Mouse (Mus musculus): ENCODE results near the gene Tmem268.

The Tmem268 gene

DNA sequence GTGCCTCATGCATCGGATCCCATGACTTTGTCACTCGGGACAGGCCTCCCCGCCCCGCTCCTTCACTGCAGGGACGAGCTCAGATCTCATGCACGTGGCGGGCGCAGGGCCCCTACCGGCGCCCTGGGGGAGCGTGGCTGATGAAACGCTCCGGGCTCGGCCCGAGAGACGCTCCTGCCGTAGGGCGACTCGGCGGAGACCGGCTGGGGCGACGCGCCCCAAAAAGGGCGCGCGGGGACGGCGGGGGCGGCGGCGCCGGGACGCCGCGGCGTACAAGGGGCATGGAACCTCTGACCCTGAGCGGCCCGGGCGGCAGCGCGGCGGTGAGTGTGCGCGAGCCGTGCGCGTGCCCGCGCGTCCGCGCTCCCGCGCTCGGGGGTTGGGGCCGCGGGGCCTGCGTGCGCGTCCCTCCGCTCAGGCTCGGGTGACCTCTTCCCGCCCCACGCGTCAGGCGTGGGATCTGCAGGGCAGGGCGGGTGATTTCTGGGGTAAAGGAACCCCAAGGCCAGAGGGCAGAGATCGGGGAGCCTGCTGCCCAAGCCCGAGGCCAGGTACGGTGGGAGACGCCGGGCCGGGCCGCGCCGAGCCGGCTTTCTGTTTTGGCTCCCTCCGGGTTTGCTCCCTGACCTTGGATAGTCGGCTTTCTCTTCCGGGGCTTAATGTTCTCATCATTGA is at the start of gene Tmem268:
Tmem268 (plus strand) TSS at position 375 of the 675 bp plus-strand sequence.
- peak; percentile 86 to 90 for DNase-seq

- no peak for DNase-seq
Observed at GRCm38 (mm10) chr4:63512921-63513320, 45.7 kb upstream of the Tmem268 start.

- DNase-seq: no peak
Observed at GRCm38 (mm10) chr4:63514454-63514984, 44.1 kb upstream of the Tmem268 start.

- DNase-seq: no peak
Observed at GRCm38 (mm10) chr4:63515021-63515420, 43.6 kb upstream of the Tmem268 start.

DNA sequence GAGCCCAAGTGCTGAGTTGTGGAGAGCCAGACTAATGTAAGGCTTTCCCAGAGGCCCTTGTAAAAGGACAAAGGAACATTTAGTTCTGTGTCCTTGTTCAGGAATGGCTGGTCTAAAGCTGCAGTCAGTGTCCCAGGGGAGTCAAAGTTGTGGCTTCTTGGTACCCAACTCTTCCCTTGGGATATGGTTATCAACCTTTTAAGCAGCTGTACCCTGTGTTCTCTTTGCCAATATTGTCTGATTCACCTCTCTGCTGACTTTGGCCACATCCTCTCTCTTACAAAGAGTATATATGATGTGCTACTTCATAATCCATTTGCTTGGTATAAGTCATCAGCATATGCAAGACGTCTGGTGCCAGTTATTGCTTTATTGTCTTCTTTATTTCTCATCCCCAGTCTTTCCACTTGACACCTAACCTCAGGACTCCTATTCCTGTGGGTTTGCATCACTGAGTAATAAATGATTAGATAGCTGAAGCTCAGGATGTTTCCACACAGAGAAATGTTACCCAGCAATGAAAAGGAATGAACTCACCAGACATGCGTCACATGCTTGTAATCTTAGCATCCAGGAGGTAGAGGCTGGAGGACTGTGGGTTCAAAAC is 36.7 kb upstream of the Tmem268 start:
- DNase-seq: no peak

DNA sequence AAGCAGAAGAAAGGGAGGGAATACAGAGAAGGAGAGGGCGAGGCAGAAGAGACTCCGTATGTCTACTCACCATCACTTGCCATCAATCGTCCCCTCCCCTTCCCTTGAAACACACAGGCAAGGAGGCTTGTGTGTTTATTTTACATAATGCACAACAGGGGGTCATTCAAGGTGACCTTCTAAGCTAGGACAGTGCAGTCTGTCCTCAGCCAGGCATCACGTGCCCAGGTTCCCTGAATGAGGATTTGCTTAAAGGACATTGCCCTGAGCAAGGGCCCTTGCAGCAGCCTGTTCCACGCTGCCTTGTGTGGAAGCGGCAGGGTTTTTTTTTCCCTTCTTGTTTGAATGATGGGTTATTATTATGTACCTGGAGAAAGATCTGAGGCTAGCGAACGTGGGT is 33.1 kb upstream of the Tmem268 start:
- DNase-seq: no peak

DNA sequence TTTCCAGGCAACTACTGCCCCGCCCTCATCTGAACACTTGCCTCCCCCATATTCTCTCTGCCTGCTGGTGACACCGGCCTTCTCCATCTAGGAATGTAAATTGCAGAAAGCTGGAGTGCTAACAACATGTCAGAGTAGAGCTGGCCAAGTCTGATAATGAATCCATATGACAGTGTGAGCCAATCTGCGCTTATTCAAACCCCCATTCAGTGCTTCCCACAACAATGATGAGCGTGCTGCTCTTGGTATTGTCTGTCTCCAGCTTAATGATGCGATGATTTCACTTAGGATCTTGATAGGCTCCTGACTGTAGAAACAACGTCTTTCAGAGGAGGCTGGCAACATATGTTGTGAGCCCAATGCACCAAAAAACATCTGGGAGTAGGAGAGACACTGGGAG is 29.6 kb upstream of the Tmem268 start:
- DNase-seq: no peak

DNA sequence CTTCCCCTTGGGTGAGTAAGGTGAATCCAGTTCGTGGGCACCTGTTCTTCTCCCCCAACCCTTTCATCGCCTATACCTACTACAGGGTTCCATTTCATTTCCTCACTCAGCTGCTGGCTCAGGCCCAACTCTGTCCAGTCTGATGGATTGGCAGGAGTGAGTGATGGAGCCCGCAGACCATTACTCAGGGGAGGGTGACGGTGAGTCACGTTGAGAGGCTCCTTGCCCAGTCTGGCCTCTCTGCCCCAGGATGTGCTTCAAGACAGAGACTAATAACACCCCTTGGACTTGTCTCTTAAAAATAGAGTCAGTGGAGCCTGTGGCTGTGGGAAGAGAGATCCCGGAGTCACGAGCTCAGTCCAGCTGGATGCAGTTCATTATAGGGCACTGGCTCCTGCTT is 28.2 kb upstream of the Tmem268 start:
- peak in 1 of 2 experiments; percentile 6 for DNase-seq

GRCm38 (mm10) chr4:63537602-63538001 is 21.0 kb upstream of the Tmem268 start:
- DNase-seq: no peak

GRCm38 (mm10) chr4:63542209-63542608 is 16.4 kb upstream of the Tmem268 start:
- DNase-seq: no peak

- peak; percentile 42 to 62 for DNase-seq
Observed at GRCm38 (mm10) chr4:63543746-63544493, 14.7 kb upstream of the Tmem268 start.

DNA sequence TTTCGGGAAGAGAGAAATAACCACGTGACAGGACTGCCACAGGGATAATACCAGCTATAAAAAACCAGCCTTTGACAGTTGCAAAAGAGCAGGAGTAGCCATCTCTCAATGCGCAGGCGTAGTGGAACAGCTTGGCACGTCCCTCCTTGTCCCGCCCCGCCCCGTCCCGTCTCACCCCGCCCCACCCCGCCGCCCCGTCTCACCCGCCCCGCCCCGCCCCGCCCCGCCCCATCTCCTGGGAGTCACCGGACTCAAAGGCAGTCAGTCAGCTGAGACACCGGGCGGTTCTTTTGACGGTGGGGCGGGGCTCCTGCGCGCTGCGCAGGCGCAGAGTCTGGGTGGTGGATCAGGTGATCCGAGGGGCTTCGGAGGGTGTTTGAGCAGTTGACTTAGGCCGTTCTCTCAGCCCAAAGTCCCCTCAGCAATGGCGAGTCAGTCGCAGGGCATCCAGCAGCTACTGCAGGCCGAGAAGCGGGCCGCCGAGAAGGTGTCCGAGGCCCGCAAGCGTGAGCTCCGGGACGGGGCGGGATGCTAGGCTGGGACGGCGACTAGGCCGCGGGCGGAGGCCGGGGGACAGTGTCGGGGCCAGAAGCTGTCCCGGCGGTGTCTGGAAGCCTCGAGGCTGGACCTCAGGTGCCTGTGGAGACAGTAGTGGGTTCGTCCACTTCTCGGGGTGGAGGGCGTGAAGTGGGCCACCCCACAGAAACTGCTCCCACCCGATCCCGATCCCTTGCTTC is 13.9 kb upstream of the Tmem268 start, which contains the start of gene Atp6v1g1:
Atp6v1g1 (plus strand) TSS at position 279 of the 737 bp plus-strand sequence.
- DNase-seq: peak; percentile 96

DNA sequence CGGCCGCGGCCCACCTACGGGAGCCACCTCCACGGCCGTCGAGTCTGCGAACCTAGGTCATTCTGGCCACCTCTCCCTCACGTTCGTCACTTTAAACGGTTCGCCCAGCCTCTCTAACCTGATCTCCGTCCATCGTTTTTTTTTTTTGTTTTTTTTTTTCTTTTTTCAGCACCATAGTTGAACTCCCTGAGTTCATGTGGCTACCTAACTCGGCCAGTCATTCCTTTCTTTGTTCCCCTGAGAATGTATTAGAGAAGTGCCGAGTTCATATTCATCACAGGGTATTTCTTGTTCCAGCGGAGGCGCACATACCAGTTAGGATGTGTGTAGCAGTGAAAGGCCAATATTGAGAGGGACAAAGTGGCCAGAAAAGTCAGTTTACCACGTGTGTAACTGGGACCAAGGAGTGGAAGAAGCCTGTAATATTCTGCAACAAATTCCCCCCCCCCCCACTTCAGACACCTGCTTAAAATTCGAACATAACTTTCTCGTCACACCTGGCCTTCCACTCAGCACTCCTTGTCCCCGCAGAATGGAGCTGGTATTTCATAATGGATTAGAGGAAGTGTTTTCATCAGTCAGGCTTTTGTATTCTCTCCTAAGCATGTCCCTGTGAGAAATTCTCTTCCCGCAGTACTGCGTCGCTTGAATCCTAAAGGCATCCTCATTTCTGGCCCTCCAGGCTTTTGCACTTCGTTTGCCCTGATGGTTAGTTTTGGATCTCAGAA is 13.2 kb upstream of the Tmem268 start:
- peak in 1 of 2 experiments; percentile 12 for DNase-seq

DNA sequence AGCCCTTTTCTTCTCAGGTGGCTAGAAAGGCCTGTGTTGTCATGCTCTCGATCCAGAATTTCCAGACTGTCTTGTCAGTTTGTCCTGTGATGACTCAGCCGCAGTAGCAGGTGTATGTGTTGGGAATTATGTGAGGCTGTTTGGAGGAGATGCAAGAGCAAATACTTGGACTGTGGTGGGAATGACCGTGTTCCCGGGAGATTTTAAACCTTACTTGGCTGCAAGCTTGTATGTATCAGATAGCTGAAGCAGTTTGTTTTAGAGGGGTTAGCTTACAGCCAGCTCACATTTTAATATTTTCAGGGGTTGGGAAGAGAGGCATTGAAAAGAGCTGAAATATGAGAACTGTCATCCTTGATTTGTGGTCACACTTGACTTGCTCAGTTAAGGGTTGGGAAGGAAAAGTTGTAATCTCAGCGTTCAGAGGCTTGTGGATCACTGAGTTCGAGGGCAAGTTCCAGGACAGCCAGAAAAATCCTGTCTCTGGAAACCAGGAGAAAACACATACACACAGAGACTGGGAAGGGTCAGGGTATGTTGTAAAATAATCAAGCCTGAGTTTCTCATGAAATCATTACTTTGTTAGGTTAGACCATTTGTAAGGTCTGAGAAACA is 12.0 kb upstream of the Tmem268 start:
- DNase-seq: no peak

DNA sequence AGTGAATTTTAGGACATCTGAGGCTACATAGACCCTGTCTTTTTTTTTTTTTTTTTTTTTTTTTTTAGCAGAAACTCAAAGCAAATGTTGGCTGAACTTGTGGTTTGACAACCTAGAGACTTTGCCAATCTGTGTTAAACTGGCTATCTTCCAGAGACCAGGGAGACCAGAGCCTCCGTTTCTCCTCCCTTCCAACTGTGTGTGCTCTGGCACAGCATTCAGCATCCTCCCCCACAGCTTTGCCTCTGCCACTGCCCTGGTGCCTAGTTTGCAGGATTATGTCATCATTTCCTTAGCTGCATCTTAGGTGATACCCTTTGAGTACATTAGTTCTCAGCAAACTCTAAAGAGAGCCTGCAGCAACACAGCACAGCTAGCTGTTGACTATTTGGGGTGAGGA is 10.8 kb upstream of the Tmem268 start:
- DNase-seq: peak; percentile 11 to 16

- DNase-seq: no peak
Observed at GRCm38 (mm10) chr4:63548491-63548890, 10.1 kb upstream of the Tmem268 start.

DNA sequence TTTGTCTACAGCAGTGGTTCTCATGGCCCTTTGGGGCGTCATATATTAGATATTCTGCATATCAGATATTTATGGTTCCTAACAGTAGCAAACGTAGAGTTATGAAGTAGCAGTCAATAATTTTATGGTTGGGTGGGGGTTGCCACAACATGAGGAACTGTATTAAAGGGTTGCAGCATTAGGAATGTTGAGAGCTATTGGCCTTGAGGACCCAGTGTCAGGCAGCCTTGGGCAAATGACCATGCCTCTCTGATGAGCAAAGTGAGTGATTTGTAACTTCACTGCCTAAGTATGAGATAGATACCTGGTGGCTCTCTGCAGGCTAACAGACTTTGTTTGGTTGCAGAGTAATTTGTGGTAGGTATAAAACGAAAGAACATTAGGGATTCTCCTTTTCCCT is 7.7 kb upstream of the Tmem268 start:
- no peak for DNase-seq

DNA sequence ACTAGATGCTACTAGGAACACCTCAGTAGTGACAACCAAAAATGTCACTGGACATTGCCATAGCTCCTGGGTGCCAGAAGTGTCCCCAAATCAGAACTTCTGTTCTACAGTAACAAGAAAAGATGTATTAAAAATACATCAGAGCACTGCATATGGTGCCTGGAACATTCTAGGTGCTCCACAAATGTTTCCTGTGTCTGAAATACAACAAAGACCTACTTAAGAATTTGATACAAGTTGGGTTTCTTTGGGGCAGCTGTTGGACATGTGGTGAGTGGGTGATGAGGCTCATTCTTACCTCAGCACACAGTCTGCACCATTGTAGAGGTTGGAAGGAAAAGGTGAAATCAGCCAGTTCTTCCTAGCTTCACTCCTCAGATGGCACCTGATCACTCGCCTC is 5.7 kb upstream of the Tmem268 start:
- no peak for DNase-seq

GRCm38 (mm10) chr4:63553789-63554576 is 4.6 kb upstream of the Tmem268 start:
- no peak for DNase-seq

- no peak for DNase-seq
Observed at GRCm38 (mm10) chr4:63554616-63555015, 4.0 kb upstream of the Tmem268 start.

DNA sequence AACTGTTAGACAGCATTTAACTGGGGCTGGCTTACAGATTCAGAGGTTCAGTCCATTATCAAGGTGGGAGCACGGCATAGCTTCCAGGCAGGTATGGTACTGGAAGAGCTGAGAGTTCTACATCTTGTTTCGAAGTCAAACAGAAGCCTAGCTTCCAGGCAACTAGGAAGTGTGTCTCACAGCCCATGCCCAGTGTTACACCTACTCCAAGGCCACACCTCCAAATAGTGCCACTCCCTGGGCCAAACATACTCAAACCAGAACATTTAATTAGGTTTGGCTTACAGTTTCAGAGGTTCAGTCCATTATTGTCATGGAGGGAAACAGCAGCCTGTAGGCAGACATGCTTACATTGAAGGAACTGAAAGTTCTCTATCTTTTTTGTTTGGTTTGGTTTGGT is 3.5 kb upstream of the Tmem268 start:
- no peak for DNase-seq

Data from cerebellum, postnatal 25 days (tissue).